Mouse (Mus musculus): ENCODE measurements around the gene Cib2. TPM values are rescaled to one million over a fixed set of nuclear protein-coding genes. Genes with fewer than 3 reads are reported as not detected.
A peak's percentile ranks its signal among the peaks of the same experiment; 100 is the strongest.

Cib2 gene
- polyA plus RNA-seq, 1 experiment from 2014 or later: 15.3 TPM

DNA sequence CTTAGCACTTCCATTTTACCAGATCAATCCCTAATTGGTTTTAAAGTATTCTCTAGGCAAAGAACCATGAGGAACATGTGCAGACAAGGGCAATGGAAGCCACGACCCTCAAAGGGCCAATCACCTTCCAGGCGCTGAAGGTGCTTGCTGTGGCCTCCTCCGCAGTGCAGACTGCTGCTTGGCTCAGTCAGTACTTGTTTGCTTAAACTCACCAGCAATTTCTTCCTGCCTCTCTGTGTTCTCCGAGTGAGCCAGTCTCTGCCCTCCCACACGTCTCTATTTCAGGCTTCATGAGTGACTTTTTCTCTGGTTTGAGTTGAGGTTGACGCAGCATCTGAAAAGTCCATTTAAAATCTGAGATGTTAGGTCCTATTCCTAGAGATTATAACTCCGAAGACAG, 41.1 kb downstream of the Cib2 start:
- Histone ChIP-seq H3K27me3 (ENCODE audit: insufficient read depth, low read length) (no peaks in the 10 kb centered on the region), H3K9ac (no peak overlapping the region), H3K27ac (ENCODE audit: low read depth) (no peak overlapping the region), H3K4me3 (ENCODE audit: low read depth, low read length) (no peak overlapping the region), H3K4me1 (ENCODE audit: insufficient read depth) (no peaks in the 10 kb centered on the region), H3K4me2 (no peak overlapping the region), H3K36me3 (ENCODE audit: insufficient read depth) (no peaks in the 10 kb centered on the region), H3K9me3 (ENCODE audit: low read depth, low read length) (no peaks in the 10 kb centered on the region)
- no peak for ATAC-seq (ENCODE audit: insufficient read depth)
- no peak for TF ChIP-seq CTCF (IDR thresholded peaks at IDR 0.05; ENCODE audit: low read depth)
- WGBS: 52% methylated on average over 7 of the region's 7 CpGs
- no peak for DNase-seq

DNA sequence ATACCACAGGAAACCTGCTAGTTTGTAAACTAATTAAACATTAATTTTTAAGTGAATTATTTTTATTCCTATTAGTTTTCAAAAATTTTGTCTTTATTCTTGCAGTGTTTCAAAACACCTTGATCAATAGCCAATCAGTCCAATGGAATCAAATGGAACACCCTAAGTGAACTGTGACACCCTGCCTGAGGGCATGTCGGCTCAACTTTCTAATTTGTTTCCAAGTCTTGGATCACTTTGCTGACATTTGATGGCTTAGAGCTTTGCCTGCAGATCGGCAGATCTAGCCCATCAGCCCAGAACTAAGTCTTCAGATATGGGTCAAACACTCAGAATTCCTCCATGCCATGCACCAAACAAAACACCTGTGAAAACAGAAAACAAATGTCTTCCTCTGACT, 44.0 kb downstream of the Cib2 start:
- H3K9me3 ChIP-seq (ENCODE audit: low read depth, low read length): no peaks in the 10 kb centered on the region
- H3K36me3 ChIP-seq (ENCODE audit: insufficient read depth): no peaks in the 10 kb centered on the region
- ATAC-seq (ENCODE audit: insufficient read depth) (no peak), DNase-seq (no peak)
- H3K4me2 ChIP-seq: no peak overlapping the region
- H3K9ac ChIP-seq: no peak overlapping the region
- no peaks in the 10 kb centered on the region for H3K27me3 ChIP-seq (ENCODE audit: insufficient read depth, low read length)
- TF ChIP-seq CTCF (IDR thresholded peaks at IDR 0.05; ENCODE audit: low read depth): no peak
- WGBS: 70% methylated on average over 2 of the region's 2 CpGs
- no peak overlapping the region for H3K27ac ChIP-seq (ENCODE audit: low read depth)
- H3K4me3 ChIP-seq (ENCODE audit: low read depth, low read length): no peak overlapping the region
- H3K4me1 ChIP-seq (ENCODE audit: insufficient read depth): no peaks in the 10 kb centered on the region

DNA sequence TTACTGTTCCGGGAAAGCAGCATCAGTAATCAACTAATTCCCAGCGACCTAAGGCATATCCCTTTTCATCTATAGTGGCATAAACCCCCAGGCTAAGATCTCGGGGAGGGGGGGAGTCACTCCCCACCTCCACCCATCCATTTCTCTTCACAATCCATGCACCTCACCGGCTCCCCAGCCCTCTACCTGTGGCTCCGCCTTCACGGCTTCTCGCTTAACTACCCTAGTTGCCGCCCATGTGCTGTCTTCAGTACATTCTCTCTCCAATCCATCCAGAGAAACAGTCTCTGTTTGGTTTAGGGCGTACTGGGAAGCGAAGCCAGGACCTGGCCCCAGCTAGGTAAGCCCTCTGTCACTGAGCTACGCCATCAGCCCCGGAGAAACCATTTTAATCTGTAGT, 57.1 kb downstream of the Cib2 start:
- no peak overlapping the region for H3K9ac ChIP-seq
- peaks cover 22% of the 10 kb centered on the region; the same call in 1 of the 2 replicates for H3K27me3 ChIP-seq (ENCODE audit: insufficient read depth, low read length)
- no peak for TF ChIP-seq CTCF (IDR thresholded peaks at IDR 0.05; ENCODE audit: low read depth)
- WGBS: 11% methylated on average over 12 of the region's 12 CpGs
- peak overlapping the region; percentile 98; the same call in 1 of the 2 replicates for H3K4me2 ChIP-seq
- H3K4me1 ChIP-seq (ENCODE audit: insufficient read depth): no peaks in the 10 kb centered on the region
- no peaks in the 10 kb centered on the region for H3K36me3 ChIP-seq (ENCODE audit: insufficient read depth)
- DNase-seq (no peak), ATAC-seq (ENCODE audit: insufficient read depth) (no peak)
- no peak overlapping the region for H3K27ac ChIP-seq (ENCODE audit: low read depth)
- no peak overlapping the region; the same call in 1 of the 2 replicates for H3K4me3 ChIP-seq (ENCODE audit: low read depth, low read length)
- H3K9me3 ChIP-seq (ENCODE audit: low read depth, low read length): no peaks in the 10 kb centered on the region

DNA sequence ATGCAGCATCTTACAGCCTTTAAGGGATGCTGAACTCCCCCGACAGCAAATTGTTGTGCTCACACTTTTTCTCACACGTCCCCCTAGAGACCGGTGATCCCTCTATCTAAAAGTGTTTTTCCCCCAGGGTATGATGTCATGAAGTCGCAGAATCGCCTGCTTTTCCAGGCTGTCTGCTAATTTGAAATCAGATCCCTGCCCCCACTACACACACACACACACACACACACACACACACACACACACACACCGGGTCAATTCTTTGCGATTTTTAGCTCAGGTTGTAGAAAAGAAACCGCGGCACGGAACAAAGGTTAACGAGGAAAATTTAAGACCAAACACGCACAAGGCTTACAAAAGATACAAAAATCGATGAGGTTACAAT, 57.9 kb downstream of the Cib2 start:
- Histone ChIP-seq H3K36me3 (ENCODE audit: insufficient read depth) (no peaks in the 10 kb centered on the region), H3K27me3 (ENCODE audit: insufficient read depth, low read length) (peaks cover 22% of the 10 kb centered on the region; the same call in 1 of the 2 replicates), H3K4me2 (peak overlapping the region; percentile 98), H3K4me1 (ENCODE audit: insufficient read depth) (no peaks in the 10 kb centered on the region), H3K9ac (no peak overlapping the region), H3K27ac (ENCODE audit: low read depth) (no peak overlapping the region), H3K4me3 (ENCODE audit: low read depth, low read length) (peak overlapping the region; percentile 65), H3K9me3 (ENCODE audit: low read depth, low read length) (no peaks in the 10 kb centered on the region)
- 4% methylated on average over 13 of the region's 13 CpGs for WGBS
- no peak for TF ChIP-seq CTCF (IDR thresholded peaks at IDR 0.05; ENCODE audit: low read depth)
- no peak for DNase-seq
- ATAC-seq (ENCODE audit: insufficient read depth): no peak

DNA sequence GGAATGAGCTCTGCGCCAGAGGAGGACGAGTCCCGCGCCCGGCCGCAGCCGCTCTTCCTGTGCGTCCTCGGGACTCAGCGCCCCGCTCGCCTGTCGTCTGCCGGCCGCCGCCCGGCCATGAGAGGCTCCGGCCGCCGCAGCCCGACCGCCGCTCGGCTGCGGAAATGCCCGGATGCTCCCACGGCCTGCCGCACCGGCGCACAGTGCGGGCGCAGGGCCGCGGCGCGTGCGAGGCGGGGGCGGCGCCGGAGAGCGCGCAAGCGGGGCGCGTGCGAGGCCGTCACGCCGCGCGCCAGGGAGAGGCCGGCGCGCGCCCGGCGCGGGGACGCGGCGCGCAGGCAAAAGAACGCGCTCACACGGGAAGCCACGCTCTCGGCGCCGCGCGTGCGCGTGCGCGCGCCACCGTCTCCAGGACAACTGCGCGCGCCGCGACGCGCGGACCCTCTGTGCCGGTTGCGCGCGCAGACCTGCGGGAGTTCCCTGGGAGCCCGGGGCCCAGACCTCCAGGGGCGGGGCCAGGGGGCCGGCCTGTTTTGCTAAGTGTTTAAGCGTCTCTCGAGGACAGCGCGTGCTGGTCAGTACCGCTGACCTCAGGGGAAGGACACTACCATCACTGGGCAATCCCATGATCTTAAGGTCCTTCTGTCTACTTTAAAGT, 58.4 kb downstream of the Cib2 start, which contains the start of gene Dmxl2:
TSS of gene Dmxl2 (minus strand) at position 174 of the 658 bp plus-strand sequence.
- H3K9ac ChIP-seq: peak within 1 kb of the TSS; percentile 62
- no peaks in the 10 kb centered on the region for H3K9me3 ChIP-seq (ENCODE audit: low read depth, low read length)
- H3K36me3 ChIP-seq (ENCODE audit: insufficient read depth): no peaks in the 10 kb centered on the region
- ATAC-seq (ENCODE audit: insufficient read depth): peak; percentile 94
- WGBS: under 1% methylated on average over 95 of the region's 99 CpGs
- H3K4me2 ChIP-seq: peak within 1 kb of the TSS; percentile 98
- no peaks in the 10 kb centered on the region for H3K4me1 ChIP-seq (ENCODE audit: insufficient read depth)
- peak within 1 kb of the TSS; percentile 65 for H3K4me3 ChIP-seq (ENCODE audit: low read depth, low read length)
- peaks cover 22% of the 10 kb centered on the region; the same call in 1 of the 2 replicates for H3K27me3 ChIP-seq (ENCODE audit: insufficient read depth, low read length)
- TF ChIP-seq CTCF (IDR thresholded peaks at IDR 0.05; ENCODE audit: low read depth): no peak
- H3K27ac ChIP-seq (ENCODE audit: low read depth): no peak within 1 kb of the TSS
- DNase-seq: peak; percentile 95

DNA sequence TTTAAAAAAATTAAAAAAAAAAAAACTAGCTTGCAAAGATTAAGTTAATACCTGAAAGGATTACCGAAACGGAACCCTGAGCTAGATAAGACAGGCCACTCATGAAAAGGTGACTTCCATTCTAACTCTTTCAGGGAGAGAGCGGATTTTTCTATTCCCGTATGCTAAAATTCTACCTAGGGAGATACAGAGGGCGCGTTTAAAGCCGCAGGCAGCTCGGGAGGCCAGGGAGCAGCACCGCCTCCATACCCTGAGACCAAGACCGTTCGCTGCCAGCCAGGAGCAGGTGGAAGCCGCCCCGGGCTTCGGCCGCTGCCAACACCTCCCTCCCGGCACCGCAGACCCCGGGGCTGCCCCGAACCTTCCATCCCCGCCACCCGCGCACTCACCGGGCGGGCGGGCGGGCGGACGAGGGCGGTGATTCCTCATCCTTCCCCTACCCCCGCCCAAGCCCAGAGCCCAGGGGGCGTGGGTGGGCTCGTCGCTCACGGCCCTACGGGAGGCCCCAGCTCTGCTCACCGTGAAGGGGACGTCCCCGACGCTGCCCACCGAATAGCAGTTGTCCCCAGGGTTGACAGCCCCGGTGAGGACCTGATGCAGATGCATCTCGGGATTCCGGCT, 59.1 kb downstream of the Cib2 start:
- DNase-seq (peak; percentile 37), ATAC-seq (ENCODE audit: insufficient read depth) (peak; percentile 55)
- Histone ChIP-seq H3K4me2 (peak overlapping the region; percentile 98), H3K27ac (ENCODE audit: low read depth) (no peak overlapping the region), H3K36me3 (ENCODE audit: insufficient read depth) (no peaks in the 10 kb centered on the region), H3K27me3 (ENCODE audit: insufficient read depth, low read length) (peaks cover 22% of the 10 kb centered on the region; the same call in 1 of the 2 replicates), H3K4me1 (ENCODE audit: insufficient read depth) (no peaks in the 10 kb centered on the region), H3K9me3 (ENCODE audit: low read depth, low read length) (no peaks in the 10 kb centered on the region), H3K9ac (peak overlapping the region; percentile 62), H3K4me3 (ENCODE audit: low read depth, low read length) (peak overlapping the region; percentile 65)
- WGBS: under 1% methylated on average over 41 of the region's 43 CpGs
- TF ChIP-seq CTCF (IDR thresholded peaks at IDR 0.05; ENCODE audit: low read depth): no peak

DNA sequence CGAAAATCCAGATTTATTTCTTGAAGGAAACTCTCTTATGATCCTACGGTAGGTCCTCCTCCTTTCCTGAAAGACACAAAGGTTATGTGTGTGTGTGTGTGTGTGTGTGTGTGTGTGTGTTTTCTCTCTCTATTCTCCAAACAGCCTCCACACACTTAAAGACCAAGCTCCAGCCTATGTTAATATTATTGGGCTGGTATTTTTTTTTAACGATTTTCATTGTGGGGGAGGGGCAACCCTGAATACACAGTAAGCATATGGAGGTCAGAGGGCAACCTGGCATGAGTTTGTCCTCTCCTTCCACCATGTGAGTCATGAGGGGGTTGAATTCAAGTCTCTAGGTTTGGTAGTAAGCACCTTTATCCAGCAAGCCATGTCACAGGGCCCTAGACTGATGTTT, 60.2 kb downstream of the Cib2 start:
- 70% methylated on average over 3 of the region's 3 CpGs for WGBS
- ATAC-seq (ENCODE audit: insufficient read depth): no peak

More for the DNA sequence above, 60.2 kb downstream of the Cib2 start:
- no peak overlapping the region for H3K27ac ChIP-seq (ENCODE audit: low read depth)
- no peaks in the 10 kb centered on the region for H3K4me1 ChIP-seq (ENCODE audit: insufficient read depth)
- H3K4me3 ChIP-seq (ENCODE audit: low read depth, low read length): no peak overlapping the region
- TF ChIP-seq CTCF (IDR thresholded peaks at IDR 0.05; ENCODE audit: low read depth): no peak
- no peaks in the 10 kb centered on the region for H3K36me3 ChIP-seq (ENCODE audit: insufficient read depth)
- no peak overlapping the region for H3K9ac ChIP-seq
- H3K9me3 ChIP-seq (ENCODE audit: low read depth, low read length): no peaks in the 10 kb centered on the region
- no peak overlapping the region for H3K4me2 ChIP-seq
- peaks cover 22% of the 10 kb centered on the region; the same call in 1 of the 2 replicates for H3K27me3 ChIP-seq (ENCODE audit: insufficient read depth, low read length)
- DNase-seq: no peak

Measured in lung, embryonic 14.5 days (tissue).